Mouse (Mus musculus) heart, adult 9 months (tissue): ENCODE results near the gene Cnga4.
"Not testable (repeated sequence)": the region's sequence is repeated elsewhere in the genome, so short reads cannot be mapped to it uniquely, and the experiment has no call there.

Experiments used
- DNase-seq, 2 experiments: peaks; one replicate each; pipeline ENCODE4 v3.0.0; 2022; ENCODE audit warnings: low spot score in 2 of 2

The Cnga4 gene

DNA sequence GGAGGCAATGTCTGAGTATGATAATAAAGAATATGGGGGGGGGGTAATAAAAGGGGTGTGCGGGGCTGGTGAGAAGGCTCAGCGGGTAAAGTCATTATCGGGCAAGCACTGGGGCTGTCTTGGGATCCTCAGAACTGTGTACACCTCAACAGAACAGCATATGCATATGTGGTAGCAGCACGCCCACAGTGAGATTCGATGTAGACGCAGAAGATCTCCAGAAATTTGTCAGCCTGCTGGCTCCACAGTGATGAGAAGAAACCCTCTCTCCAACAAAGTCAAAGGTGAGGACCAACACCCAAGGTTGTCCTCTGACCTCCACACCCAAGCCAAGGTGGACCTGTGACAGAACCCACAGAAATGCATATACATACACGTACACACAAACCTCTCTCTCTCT is 12.2 kb downstream of the Cnga4 start:
- DNase-seq, result no peak

GRCm38 (mm10) chr7:105418106-105418505 is 13.7 kb downstream of the Cnga4 start:
- DNase-seq, result no peak

DNA sequence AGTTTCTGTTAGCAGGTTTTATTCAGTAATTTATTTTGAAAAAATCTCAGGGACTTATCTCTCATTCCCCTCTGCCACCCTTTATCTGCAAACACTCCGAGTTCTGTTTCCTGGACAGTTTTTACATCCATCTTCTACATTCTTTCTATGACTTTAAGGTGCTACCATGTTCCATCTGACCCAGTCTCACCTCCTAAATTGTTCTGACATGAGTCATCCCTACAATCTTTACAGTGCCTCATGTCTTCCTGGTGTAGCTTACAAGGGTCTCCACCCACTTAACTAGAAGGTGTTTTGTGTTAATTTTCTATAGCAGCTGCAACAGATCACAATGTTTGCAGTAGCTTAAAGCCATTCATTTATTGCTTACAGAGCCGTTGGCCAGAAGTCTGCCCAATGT is 16.5 kb downstream of the Cnga4 start:
- no peak for DNase-seq

GRCm38 (mm10) chr7:105424368-105424767 is 20.0 kb downstream of the Cnga4 start:
- no peak for DNase-seq

- no peak for DNase-seq
These were observed 21.2 kb downstream of the Cnga4 start, which contains the start of gene Cckbr for GRCm38 (mm10) chr7:105425424-105426043. Cckbr (plus strand) TSS chr7:105425731.

DNA sequence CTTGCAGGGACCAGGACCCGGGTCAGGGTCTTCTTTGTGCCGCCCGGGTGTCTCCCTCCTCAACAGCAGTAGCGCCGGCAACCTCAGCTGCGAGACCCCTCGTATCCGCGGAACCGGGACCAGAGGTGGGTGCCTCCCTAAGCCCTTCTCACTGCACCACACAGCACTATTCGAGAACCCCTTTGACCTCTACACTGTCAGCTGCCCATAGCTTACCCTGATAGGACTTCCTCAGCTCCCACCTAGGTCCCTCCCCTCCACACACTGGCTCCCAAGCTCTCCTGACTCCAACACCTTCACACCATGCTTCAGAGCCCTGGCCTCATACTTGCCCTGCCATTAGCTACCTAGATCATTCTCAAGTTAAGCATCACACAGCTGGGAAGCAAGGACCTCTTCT is 21.7 kb downstream of the Cnga4 start:
- DNase-seq, result no peak

- no peak for DNase-seq
These were observed 27.7 kb downstream of the Cnga4 start for GRCm38 (mm10) chr7:105432058-105432457.

DNA sequence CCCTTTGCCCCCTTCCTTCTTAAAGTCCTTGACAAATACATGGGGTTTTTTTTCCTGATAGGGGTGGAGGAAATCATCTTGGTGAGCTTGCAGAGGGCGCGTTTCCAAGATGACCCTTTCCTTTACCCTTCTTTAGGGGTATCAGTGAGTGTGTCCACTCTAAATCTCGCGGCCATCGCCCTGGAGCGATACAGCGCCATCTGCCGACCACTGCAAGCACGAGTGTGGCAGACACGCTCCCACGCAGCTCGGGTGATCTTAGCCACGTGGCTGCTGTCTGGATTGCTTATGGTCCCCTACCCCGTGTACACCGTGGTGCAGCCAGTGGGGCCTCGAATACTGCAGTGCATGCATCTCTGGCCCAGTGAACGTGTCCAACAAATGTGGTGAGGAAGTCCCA is 29.5 kb downstream of the Cnga4 start:
- DNase-seq, result no peak

DNA sequence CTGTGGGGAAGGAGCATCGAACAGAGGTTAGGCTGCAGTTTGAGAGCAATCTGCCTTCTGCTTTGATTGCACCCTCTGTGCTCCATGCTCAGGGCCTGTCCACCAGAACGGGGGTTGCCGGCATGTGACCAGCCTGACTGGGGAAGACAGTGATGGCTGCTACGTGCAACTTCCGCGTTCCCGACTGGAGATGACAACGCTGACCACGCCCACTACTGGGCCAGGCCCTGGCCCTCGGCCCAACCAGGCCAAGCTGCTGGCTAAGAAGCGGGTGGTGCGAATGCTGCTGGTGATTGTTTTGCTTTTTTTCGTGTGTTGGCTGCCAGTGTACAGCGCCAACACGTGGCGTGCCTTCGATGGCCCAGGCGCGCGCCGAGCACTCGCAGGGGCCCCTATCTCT is 30.4 kb downstream of the Cnga4 start:
- no peak for DNase-seq

DNA sequence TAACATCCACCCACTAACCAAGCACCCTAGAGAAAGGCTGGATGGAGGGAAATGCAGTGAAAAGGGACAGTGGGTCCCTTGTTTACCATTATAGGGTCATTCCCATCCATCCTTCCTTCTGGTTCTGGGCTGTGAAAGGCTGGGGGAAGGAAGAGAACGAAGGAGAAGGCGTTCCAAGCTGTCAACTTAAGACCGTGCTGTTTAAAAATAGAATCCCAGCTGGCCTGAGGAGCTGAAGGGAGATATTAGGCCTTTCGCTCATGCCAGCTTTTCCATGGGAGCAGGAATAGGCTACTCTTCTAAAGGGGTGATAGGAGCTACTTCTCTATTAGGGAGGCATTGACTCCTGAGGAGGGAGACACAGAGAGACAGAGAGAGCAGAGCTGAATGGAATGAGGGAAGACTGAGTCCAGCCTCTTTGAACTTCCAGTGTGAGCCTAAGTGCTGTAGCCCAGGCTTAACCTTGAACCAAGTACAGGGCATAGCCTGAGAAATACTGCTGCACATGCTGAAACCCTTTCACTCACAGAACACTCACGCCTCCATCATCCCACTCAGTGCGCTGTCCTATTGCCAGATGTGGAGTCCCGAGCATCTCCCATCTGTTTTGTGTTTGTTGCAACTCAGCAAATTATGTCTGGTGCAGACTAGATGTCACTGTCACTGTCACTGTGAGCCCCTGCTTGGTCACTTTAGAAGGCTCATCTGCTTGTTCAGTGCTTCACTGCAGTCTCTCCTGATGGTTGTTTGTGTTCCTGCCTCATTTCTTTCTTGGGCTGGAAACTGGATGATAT is 33.8 kb downstream of the Cnga4 start:
- no peak for DNase-seq

GRCm38 (mm10) chr7:105441426-105441825 is 37.1 kb downstream of the Cnga4 start:
- no peak for DNase-seq

- DNase-seq, result no peak
These were observed 40.7 kb downstream of the Cnga4 start for GRCm38 (mm10) chr7:105445076-105445475.

- DNase-seq, result not testable (repeated sequence)
These were observed 49.0 kb downstream of the Cnga4 start for GRCm38 (mm10) chr7:105453345-105453744.
